Mouse (Mus musculus) monocyte, adult 5-6 weeks (primary cell): ENCODE data around the gene Fzd7. TPM values are rescaled to one million over a fixed set of nuclear protein-coding genes. Genes with fewer than 3 reads are reported as not detected.

Experiments
- ATAC-seq: fragments of 153-309, 156-312 bp; replicated peaks from 2 replicates; pipeline ENCODE4 v1.8.0; 2017; ENCODE audit warnings: mild to moderate bottlenecking; ENCODE audit not compliant: low TSS enrichment, insufficient number of reproducible peaks, severe bottlenecking, poor library complexity, low FRiP score
- total RNA-seq: library from RNA; stranded (forward); fragments of 200-1000, 200-491, 200-594 nt; gene quantifications from 3 replicates; pipeline ENCODE4 v1.2.3, GENCODE M21; 2017

Fzd7 gene
- total RNA-seq, 1 experiment from 2014 or later = 13.2 TPM

- ATAC-seq = no peak
Observed at GRCm38 (mm10) chr1:59524759-59525158, 42.5 kb downstream of the Fzd7 start.

GRCm38 (mm10) chr1:59527219-59527618 lies 45.0 kb downstream of the Fzd7 start:
- no peak for ATAC-seq

GRCm38 (mm10) chr1:59534976-59535810 lies 53.0 kb downstream of the Fzd7 start:
- no peak for ATAC-seq

Other genes with a start within 250 kb of the Fzd7 start
- 10.4 to 16.2 TPM (median 12.3 TPM) in 3 replicates for gene Als2, start 245.2 kb upstream of the Fzd7 start, total RNA-seq
- 0.21 TPM in 1 of 3 replicates, not detected in the others for gene Cdk15, start 225.5 kb upstream of the Fzd7 start, total RNA-seq
- 2.4 to 9.2 TPM (median 4.3 TPM) in 3 replicates for gene Gm973, start 33.8 kb downstream of the Fzd7 start, total RNA-seq
- 166 to 204 TPM (median 186 TPM) in 3 replicates for gene Sumo1, start 188.4 kb downstream of the Fzd7 start, total RNA-seq
- gene Nop58, start 202.5 kb downstream of the Fzd7 start, total RNA-seq = 252 to 325 TPM (median 279 TPM) in 3 replicates